Mouse (Mus musculus) right cerebral cortex, postnatal 36 days (tissue): ENCODE results near the gene Man2c1.
A peak's percentile ranks its signal among the peaks of the same experiment; 100 is the strongest.

Source experiments
- DNase-seq, 2 experiments: peaks; one replicate each; pipeline ENCODE4 v3.0.0; 2022; ENCODE audit warnings: low spot score in 2 of 2, mixed read lengths in 1 of 2

Man2c1 gene

DNA sequence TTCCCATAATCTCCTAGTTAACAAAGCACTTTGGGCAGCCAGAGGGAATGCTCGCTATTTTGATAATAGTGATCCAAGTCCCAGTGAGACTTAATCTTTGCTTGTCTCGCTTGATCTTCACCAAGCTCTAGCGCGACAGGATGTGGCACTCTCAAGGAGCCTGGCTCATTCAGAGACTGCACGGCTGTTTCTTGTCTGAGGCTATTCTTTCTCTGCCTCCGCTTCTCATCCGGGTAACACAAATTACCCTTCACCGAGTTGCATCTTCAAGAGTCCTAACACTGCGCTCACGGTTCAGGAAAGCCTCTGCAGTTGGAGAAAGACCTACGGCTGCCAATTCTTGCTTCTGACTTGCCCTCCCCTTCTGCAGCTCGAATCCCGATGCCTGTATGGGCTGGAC is 27.0 kb downstream of the Man2c1 start:
- DNase-seq: no peak

DNA sequence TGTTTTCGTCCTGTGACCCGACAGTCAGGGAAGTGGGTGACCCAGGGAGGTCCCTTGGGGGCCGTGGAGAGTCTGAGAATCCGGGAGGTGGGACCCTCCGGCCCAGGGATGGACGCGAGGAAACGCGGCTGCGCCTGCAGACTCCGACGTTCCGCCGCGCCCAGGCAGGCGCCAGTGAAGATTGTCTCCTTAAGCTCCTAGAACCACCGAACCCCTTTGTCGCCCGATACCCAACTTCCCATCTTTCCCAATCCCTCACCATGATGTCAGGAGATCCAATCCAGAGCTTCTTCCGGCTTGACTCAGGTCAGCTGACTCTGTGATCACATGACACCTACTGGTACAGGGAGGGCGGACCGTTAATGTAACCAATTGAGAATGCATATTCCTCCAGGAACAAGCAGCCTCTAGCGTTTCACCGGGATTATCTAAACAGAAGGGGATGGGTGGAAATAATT is 27.6 kb downstream of the Man2c1 start, which contains the start of gene Commd4:
Gene Commd4, minus strand, starts transcription at position 319 of the 458 bp plus-strand sequence.
- DNase-seq: peak; percentile 89 to 94

DNA sequence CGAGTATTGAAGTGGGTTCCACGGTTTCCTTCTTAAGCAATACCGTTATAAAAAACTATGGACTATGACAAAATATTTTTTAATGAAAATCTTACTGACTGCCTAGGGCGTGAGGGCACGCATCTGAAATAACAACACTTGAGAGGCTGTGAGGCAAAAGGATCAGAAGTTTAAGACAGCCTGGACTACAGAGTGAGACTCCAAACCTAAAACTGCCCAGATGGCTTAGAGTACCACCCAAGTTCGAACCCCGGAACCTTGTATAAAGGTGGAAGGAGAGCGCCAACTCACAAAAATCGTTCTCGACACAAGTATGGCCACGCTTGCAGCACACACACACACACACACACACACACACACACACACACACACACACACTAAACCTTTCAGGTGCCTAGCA is 28.0 kb downstream of the Man2c1 start:
- DNase-seq: no peak

DNA sequence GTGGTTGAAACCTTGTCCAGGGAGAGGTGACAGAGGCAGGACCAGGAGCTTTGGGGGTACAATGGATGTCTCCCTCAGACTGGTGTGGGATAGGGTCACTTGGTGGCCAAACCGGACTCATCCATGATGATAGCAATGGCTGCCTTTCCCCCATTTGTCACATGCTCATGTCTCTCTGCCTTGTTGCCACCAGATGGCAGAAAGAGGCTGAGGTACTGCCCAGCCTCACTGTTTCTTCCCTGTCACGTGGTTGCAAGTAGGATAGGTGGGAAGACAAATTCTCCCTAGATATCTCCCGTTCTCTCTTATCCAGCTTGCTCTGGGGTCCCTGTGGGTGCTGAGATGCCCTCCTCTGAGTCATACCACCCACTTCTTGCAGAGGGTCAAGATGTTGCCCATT is 32.0 kb downstream of the Man2c1 start:
- DNase-seq: no peak

DNA sequence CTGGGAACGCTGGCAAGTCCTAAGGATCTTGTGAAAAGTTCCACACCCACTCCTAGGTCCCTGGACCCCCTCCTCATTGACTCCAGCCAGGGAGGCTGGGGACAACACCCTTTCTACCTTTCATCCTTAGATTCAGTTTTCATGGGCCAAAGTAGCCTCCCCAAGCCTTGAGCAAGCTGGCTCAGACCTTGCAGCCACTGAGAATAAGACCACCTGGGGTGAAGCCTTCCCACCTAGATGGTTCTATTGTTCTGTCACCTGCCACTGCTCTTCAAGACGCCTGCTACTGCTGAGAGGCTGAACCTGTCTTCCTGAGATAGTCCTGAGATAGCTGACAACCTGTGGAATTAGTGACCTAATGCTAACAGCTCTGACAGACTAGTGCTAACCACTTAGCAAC is 32.6 kb downstream of the Man2c1 start:
- DNase-seq: no peak

DNA sequence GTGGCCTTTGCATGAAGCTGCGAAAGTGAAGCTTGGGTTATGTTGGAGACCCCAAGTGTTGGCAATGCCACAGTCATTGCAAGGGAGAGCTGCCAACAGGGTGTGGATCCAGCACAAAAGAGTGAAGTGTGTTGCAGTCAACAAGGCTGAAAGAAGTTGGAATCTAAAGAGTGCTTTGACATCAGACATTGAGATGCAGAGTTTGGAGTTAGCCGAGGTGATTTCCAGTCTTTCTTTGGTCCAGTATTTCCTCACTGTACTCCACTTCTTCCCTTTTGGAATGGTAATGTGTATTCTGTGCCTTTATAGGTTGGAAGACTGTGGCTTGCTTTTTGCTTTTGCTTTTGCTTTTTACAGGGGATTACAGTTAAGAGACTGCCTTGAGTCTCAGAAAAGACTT is 35.7 kb downstream of the Man2c1 start:
- no peak for DNase-seq

DNA sequence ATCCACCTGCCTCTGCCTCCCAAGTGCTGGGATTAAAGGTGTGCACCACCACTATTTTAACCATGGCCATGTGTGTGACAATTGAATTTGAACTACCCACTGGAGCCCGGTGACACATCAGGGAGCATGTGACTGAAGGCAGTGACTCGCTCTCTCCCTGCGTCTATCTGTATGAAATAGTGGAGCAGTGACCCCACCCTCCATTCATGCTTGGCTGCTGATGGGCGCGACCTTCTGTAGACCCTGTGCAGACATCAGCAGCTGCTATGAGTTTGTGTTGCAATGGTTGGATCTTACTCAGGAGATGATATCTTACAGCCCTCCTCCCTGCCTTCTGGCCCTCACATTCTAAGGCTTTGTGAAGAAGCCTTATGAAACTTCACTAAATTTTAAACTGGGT is 37.9 kb downstream of the Man2c1 start:
- DNase-seq: no peak
